Mouse (Mus musculus) stomach, embryonic 15.5 days (tissue): Measurements from ENCODE around the gene Gabra3. TPM values are rescaled to one million over a fixed set of nuclear protein-coding genes. Genes with fewer than 3 reads are reported as not detected.
A peak's percentile ranks its signal among the peaks of the same experiment; 100 is the strongest.

Experiments
- ATAC-seq: fragments of 200-750 bp; cut with Nextera tagmentation; 2 replicates; pipeline ENCODE4 v1.8.0; 2017; ENCODE audit warnings: low read depth, moderate number of reproducible peaks, moderate TSS enrichment; ENCODE audit not compliant: insufficient read depth, low FRiP score
- H3K27ac ChIP-seq: fragments of 300-500 bp; sonication (generic); 2 replicates; pipeline ENCODE4 v1.5.1; 2015; ENCODE audit warnings: mild to moderate bottlenecking, inconsistent platforms
- H3K27me3 ChIP-seq: fragments of 300-500 bp; sonication (generic); replicated peaks from 2 replicates; pipeline ENCODE4 v1.6.1; 2015; ENCODE audit warnings: inconsistent platforms
- H3K36me3 ChIP-seq: fragments of 300-500 bp; sonication (generic); 2 replicates; pipeline ENCODE4 v1.6.1; 2015; ENCODE audit warnings: inconsistent platforms
- H3K4me1 ChIP-seq: fragments of 300-500 bp; sonication (generic); 2 replicates; pipeline ENCODE4 v1.6.1; 2015; ENCODE audit warnings: inconsistent platforms
- H3K4me2 ChIP-seq: fragments of 300-500 bp; sonication (generic); 2 replicates; pipeline ENCODE4 v1.6.1; 2015; ENCODE audit warnings: mild to moderate bottlenecking, inconsistent platforms
- H3K4me3 ChIP-seq: fragments of 300-500 bp; sonication (generic); replicated peaks from 2 replicates; pipeline ENCODE4 v1.5.1; 2015; ENCODE audit warnings: inconsistent platforms
- H3K9ac ChIP-seq: fragments of 300-500 bp; sonication (generic); 2 replicates; pipeline ENCODE4 v1.6.1; 2015; ENCODE audit warnings: inconsistent platforms
- H3K9me3 ChIP-seq: fragments of 300-500 bp; sonication (generic); 2 replicates; pipeline ENCODE4 v1.6.1; 2016; ENCODE audit warnings: inconsistent platforms
- WGBS: fragments of 180-500 bp; shearing (Covaris S2); methylation state at CpG from one replicate; pipeline ENCODE4 v1.1.7; 2015; 5-methylcytosine and 5-hydroxymethylcytosine counted together
- microRNA counts: library from miRNA; unstranded; fragments of <30 nt; microRNA quantifications from one replicate; lab custom pipeline; 2016
- microRNA-seq: library from miRNA; unstranded; fragments of <30 nt; microRNA quantifications from one replicate; pipeline ENCODE4, GENCODE M21; 2016
- polyA plus RNA-seq: library from polyadenylated mRNA; unstranded; fragments of >200 nt; fragmentation: Nextera tagmentation; extraction: Ambion mirVana; gene quantifications from 2 replicates; pipeline ENCODE4 v1.2.1, GENCODE M21; 2015

The Gabra3 gene
- polyA plus RNA-seq = 2.9 and 3.1 TPM in 2 replicates

GRCm38 (mm10) chrX:72656230-72656898 is at the start of gene Gabra3:
TSS of gene Gabra3 (minus strand) at chrX:72656848.
- H3K4me2 ChIP-seq = peak within 1 kb of the TSS; percentile 38
- H3K4me3 ChIP-seq = peak within 1 kb of the TSS; percentile 28
- H3K9me3 ChIP-seq = no peaks in the 10 kb centered on the region
- H3K27me3 ChIP-seq = no peaks in the 10 kb centered on the region
- no peak within 1 kb of the TSS for H3K9ac ChIP-seq
- H3K27ac ChIP-seq = no peak within 1 kb of the TSS
- ATAC-seq = no peak
- no peaks in the 10 kb centered on the region for H3K36me3 ChIP-seq
- no peaks in the 10 kb centered on the region for H3K4me1 ChIP-seq
- 10% methylated on average over 4 of the region's 4 CpGs for WGBS

DNA sequence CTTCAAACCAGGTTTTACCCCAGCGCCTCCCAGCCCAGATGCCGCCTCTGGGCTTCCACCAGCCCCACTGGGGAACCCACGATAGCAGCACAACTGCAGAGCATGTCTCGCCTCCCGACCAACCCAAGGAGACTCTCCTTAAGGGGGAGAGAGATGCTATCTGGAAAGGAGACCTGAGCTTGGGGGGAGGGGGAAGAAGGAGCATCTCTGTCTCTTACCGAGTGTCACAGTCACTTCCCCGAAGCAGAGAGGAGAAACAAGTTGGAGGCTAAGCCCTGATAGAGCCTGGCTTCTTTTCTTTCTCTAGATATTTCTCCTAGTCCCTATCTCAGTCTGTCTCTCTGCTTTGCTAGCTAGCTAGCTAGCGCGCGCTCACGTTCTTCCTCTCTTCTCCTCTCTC is 859 bp downstream of the Gabra3 start:
- no peaks in the 10 kb centered on the region for H3K27me3 ChIP-seq
- no peak overlapping the region for H3K27ac ChIP-seq
- no peaks in the 10 kb centered on the region for H3K4me1 ChIP-seq
- no peak overlapping the region for H3K9ac ChIP-seq
- ATAC-seq = no peak
- 10% methylated on average over 8 of the region's 11 CpGs for WGBS
- H3K9me3 ChIP-seq = no peaks in the 10 kb centered on the region
- peak overlapping the region; percentile 38 for H3K4me2 ChIP-seq
- H3K4me3 ChIP-seq = peak overlapping the region; percentile 28
- H3K36me3 ChIP-seq = no peaks in the 10 kb centered on the region

DNA sequence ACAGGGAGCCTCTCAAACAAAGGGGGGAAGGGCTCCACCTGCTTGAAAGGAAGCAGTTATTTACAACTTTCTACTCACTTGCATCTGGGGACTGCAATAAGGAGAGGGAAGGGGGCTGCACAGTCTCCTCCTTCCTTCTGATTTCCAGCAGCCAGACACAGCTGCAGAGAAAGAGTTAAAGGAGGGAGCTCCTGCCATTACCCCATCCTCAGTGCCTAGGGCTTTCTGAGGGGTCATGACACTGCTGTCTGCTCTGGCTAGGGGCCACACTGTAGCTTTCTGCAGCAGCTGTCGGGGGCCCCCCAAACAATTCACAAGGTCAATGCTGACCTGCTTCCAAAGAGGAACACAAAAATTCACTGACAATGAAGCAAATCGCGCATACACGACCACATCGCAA is 1.3 kb downstream of the Gabra3 start:
- H3K27ac ChIP-seq = no peak overlapping the region
- H3K4me3 ChIP-seq = peak overlapping the region; percentile 28
- H3K4me2 ChIP-seq = peak overlapping the region; percentile 38
- no peak for ATAC-seq
- no peaks in the 10 kb centered on the region for H3K36me3 ChIP-seq
- 24% methylated on average over 5 of the region's 5 CpGs for WGBS
- no peaks in the 10 kb centered on the region for H3K9me3 ChIP-seq
- H3K27me3 ChIP-seq = no peaks in the 10 kb centered on the region
- no peak overlapping the region for H3K9ac ChIP-seq
- H3K4me1 ChIP-seq = no peaks in the 10 kb centered on the region

GRCm38 (mm10) chrX:72650688-72651087 is 6.0 kb downstream of the Gabra3 start:
- ATAC-seq = no peak
- no peaks in the 10 kb centered on the region for H3K36me3 ChIP-seq
- H3K4me3 ChIP-seq = no peak overlapping the region
- no peak overlapping the region for H3K27ac ChIP-seq
- H3K4me2 ChIP-seq = no peak overlapping the region
- no peaks in the 10 kb centered on the region for H3K27me3 ChIP-seq
- no peak overlapping the region for H3K9ac ChIP-seq
- H3K9me3 ChIP-seq = no peaks in the 10 kb centered on the region
- no peaks in the 10 kb centered on the region for H3K4me1 ChIP-seq
- 44% methylated on average over 3 of the region's 3 CpGs for WGBS

DNA sequence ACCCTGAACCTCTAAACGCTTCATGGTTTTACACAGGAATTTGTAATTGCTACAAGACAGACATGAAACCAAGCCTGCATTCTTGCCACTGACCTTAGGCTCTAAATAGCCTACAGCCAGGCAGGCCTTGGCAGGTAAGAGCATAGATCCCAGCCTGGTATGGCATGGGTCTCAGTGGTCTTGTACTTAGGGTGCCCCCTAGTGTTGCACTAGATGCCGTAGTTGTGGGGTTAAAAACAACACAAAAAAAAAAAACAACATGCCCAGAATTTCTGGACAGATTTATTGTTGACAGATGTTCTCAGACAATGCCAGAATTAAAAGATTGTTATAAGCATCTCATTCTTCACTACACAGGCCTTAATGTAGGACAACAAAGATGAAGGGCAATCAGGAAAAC is 12.0 kb downstream of the Gabra3 start:
- no peak overlapping the region for H3K9ac ChIP-seq
- no peak overlapping the region for H3K4me3 ChIP-seq
- no peaks in the 10 kb centered on the region for H3K27me3 ChIP-seq
- WGBS = 49% methylated on average over 2 of the region's 2 CpGs
- no peak for ATAC-seq
- H3K4me2 ChIP-seq = no peak overlapping the region
- no peaks in the 10 kb centered on the region for H3K4me1 ChIP-seq
- no peaks in the 10 kb centered on the region for H3K9me3 ChIP-seq
- no peaks in the 10 kb centered on the region for H3K36me3 ChIP-seq
- no peak overlapping the region for H3K27ac ChIP-seq

- Histone ChIP-seq H3K9ac (no peak overlapping the region), H3K4me1 (no peaks in the 10 kb centered on the region), H3K27ac (no peak overlapping the region), H3K4me2 (no peak overlapping the region), H3K4me3 (no peak overlapping the region), H3K9me3 (no peaks in the 10 kb centered on the region), H3K27me3 (no peaks in the 10 kb centered on the region), H3K36me3 (no peaks in the 10 kb centered on the region)
- ATAC-seq = no peak
- 67% methylated on average over 5 of the region's 5 CpGs for WGBS
Measured at GRCm38 (mm10) chrX:72497284-72497683, 159.4 kb downstream of the Gabra3 start.

GRCm38 (mm10) chrX:72489806-72490205 is 166.8 kb downstream of the Gabra3 start:
- Histone ChIP-seq H3K4me3 (no peak overlapping the region), H3K9ac (no peak overlapping the region), H3K4me1 (no peaks in the 10 kb centered on the region), H3K4me2 (no peak overlapping the region), H3K36me3 (no peaks in the 10 kb centered on the region), H3K9me3 (no peaks in the 10 kb centered on the region), H3K27ac (no peak overlapping the region), H3K27me3 (no peaks in the 10 kb centered on the region)
- ATAC-seq = no peak
- 88% methylated on average over 2 of the region's 2 CpGs for WGBS

- H3K36me3 ChIP-seq = no peaks in the 10 kb centered on the region
- H3K4me2 ChIP-seq = no peak within 1 kb of the TSS
- H3K4me1 ChIP-seq = no peaks in the 10 kb centered on the region
- no peak for ATAC-seq
- 89% methylated on average over 6 of the region's 6 CpGs for WGBS
- H3K27ac ChIP-seq = no peak within 1 kb of the TSS
- H3K9ac ChIP-seq = no peak within 1 kb of the TSS
- no peak within 1 kb of the TSS for H3K4me3 ChIP-seq
- no peaks in the 10 kb centered on the region for H3K27me3 ChIP-seq
- no peaks in the 10 kb centered on the region for H3K9me3 ChIP-seq
Measured at GRCm38 (mm10) chrX:72386758-72387157, 269.9 kb downstream of the Gabra3 start, which contains the start of gene Magea10. TSS of gene Magea10 (minus strand) at chrX:72386858.

MicroRNAs within 50 kb of the gene (microRNA counts, 519-probe panel; counts per million panel counts)
- 2,516 counts per million, percentile 57 among the panel's probes with 10 or more counts for microRNA mmu-miR-105 (lab: Ali Mortazavi, UCI)
- 1,739 counts per million, percentile 13 among the panel's probes with 10 or more counts for microRNA mmu-miR-767 (lab: Ali Mortazavi, UCI)

Small RNAs within 50 kb of the gene (microRNA-seq; reads per million reads assigned to microRNA genes)
- gene Mir105 = not detected
- gene Mir767 = not detected

Other genes starting within 250 kb of the Gabra3 start
- 0.50 and 0.92 TPM in 2 replicates for gene Gabrq, start 168.3 kb upstream of the Gabra3 start, polyA plus RNA-seq